Mouse (Mus musculus): ENCODE data around the gene Havcr2. TPM values are rescaled to one million over a fixed set of nuclear protein-coding genes. Genes with fewer than 3 reads are reported as not detected.

The Havcr2 gene
- polyA plus RNA-seq, 1 experiment from 2014 or later: not detected

DNA sequence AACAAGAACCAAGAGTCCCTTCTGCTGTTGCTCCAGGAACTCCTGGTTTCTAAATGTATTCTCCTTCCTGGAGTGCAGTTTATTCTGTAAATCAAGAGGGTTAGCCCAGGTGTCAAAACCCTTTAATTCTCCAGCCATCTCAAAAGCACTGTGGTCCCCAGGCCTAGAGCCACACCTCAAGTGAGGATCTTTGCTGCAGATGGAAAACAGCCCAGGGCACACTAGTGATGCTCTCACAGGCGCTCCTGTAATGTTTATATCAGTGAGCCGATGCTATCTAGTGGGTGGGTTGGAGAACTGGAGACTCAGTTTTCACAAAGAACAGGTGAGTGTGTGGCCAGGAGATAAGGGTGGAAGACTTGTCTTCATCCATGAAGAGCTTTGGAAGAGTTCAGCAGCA, 69.2 kb downstream of the Havcr2 start, which contains the start of gene Gm12169:
TSS of gene Gm12169 (plus strand) at position 301 of the 400 bp plus-strand sequence.
- no peak within 1 kb of the TSS for H3K4me3 ChIP-seq (ENCODE audit: low read depth, low read length)
- no peaks in the 10 kb centered on the region for H3K4me1 ChIP-seq (ENCODE audit: control insufficient read depth, insufficient read depth, low read length)
- H3K4me2 ChIP-seq (replicated peaks; ENCODE audit: low read depth, low read length): no peak within 1 kb of the TSS
- 78% methylated on average over 2 of the region's 2 CpGs for WGBS
- no peaks in the 10 kb centered on the region for H3K9me3 ChIP-seq (ENCODE audit: control insufficient read depth, low read depth, low read length)
- no peaks in the 10 kb centered on the region for H3K36me3 ChIP-seq (ENCODE audit: control insufficient read depth, insufficient read depth, low read length)
- H3K27me3 ChIP-seq (ENCODE audit: control insufficient read depth, insufficient read depth, low read length): no peaks in the 10 kb centered on the region
- H3K27ac ChIP-seq (ENCODE audit: low read length): no peak within 1 kb of the TSS
- ATAC-seq (ENCODE audit: insufficient number of reproducible peaks, insufficient read depth, low FRiP score, low read depth): no peak
- no peak within 1 kb of the TSS for H3K9ac ChIP-seq (replicated peaks; ENCODE audit: low read depth, low read length)

DNA sequence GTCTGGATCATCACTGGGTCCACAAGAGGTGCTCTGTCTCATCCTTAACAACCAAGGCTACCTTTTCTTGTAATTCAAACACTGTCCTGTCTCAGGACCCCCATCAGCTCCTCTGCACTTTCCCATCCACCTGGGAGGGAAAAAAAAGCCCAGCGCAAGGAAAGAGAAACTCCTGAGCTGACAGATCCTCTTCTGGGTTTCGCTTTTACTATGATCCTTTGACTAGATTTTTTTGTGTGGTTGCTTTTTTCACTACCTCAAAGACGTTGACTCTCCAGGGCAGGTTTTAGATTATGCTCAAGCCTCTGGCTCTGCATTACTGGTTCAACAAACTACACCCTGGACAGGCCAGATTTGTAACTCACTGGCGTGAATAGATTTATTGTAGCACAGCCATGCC, 75.4 kb downstream of the Havcr2 start:
- Histone ChIP-seq H3K36me3 (ENCODE audit: control insufficient read depth, insufficient read depth, low read length) (no peaks in the 10 kb centered on the region), H3K4me3 (ENCODE audit: low read depth, low read length) (no peak overlapping the region), H3K4me1 (ENCODE audit: control insufficient read depth, insufficient read depth, low read length) (no peaks in the 10 kb centered on the region), H3K9ac (replicated peaks; ENCODE audit: low read depth, low read length) (no peak overlapping the region), H3K4me2 (replicated peaks; ENCODE audit: low read depth, low read length) (no peak overlapping the region), H3K27me3 (ENCODE audit: control insufficient read depth, insufficient read depth, low read length) (no peaks in the 10 kb centered on the region), H3K9me3 (ENCODE audit: control insufficient read depth, low read depth, low read length) (no peaks in the 10 kb centered on the region), H3K27ac (ENCODE audit: low read length) (no peak overlapping the region)
- 67% methylated on average over 4 of the region's 4 CpGs for WGBS
- ATAC-seq (ENCODE audit: insufficient number of reproducible peaks, insufficient read depth, low FRiP score, low read depth): no peak

Other genes starting within 250 kb of the Havcr2 start
- gene Fndc9, start 219.4 kb upstream of the Havcr2 start, polyA plus RNA-seq (2014; fragmentation: Nextera tagmentation; extraction: Ambion mirVana): 0.18 and 0.35 TPM in 2 replicates
- gene Cyfip2, start 142.1 kb upstream of the Havcr2 start, polyA plus RNA-seq (2014; fragmentation: Nextera tagmentation; extraction: Ambion mirVana): 12.4 and 13.4 TPM in 2 replicates
- 0.07 and 0.22 TPM in 2 replicates for gene Itk, start 65.4 kb upstream of the Havcr2 start, polyA plus RNA-seq (2014; fragmentation: Nextera tagmentation; extraction: Ambion mirVana)
- gene Fam71b, start 58.4 kb upstream of the Havcr2 start, polyA plus RNA-seq (2014; fragmentation: Nextera tagmentation; extraction: Ambion mirVana): not detected in 2 replicates
- gene Med7, start 18.0 kb upstream of the Havcr2 start, polyA plus RNA-seq (2014; fragmentation: Nextera tagmentation; extraction: Ambion mirVana): 71.4 and 75.0 TPM in 2 replicates
- gene Gm12169, start 69.3 kb downstream of the Havcr2 start, polyA plus RNA-seq (2014; fragmentation: Nextera tagmentation; extraction: Ambion mirVana): not detected in 2 replicates
- gene BC053393, start 116.6 kb downstream of the Havcr2 start, polyA plus RNA-seq (2014; fragmentation: Nextera tagmentation; extraction: Ambion mirVana): not detected in 2 replicates
- gene Dppa1, start 174.3 kb downstream of the Havcr2 start, polyA plus RNA-seq (2014; fragmentation: Nextera tagmentation; extraction: Ambion mirVana): not detected in 2 replicates

Data from stomach, embryonic 14.5 days (tissue).